Mouse (Mus musculus) hindbrain, embryonic 10.5 days (tissue): ENCODE data around the gene Mdfic. TPM values are rescaled to one million over a fixed set of nuclear protein-coding genes. Genes with fewer than 3 reads are reported as not detected.
"Not testable (repeated sequence)": the region's sequence is repeated elsewhere in the genome, so short reads cannot be mapped to it uniquely, and the experiment has no call there.

Source experiments
- DNase-seq: peaks from one replicate; pipeline ENCODE4 v3.0.0-alpha.2; 2017; ENCODE audit warnings: low spot score
- H3K27ac ChIP-seq: fragments of 300-500 bp; sonication (generic); 2 replicates; pipeline ENCODE4 v1.5.1; 2016; ENCODE audit warnings: mild to moderate bottlenecking, moderate library complexity
- H3K27me3 ChIP-seq: fragments of 300-500 bp; sonication (generic); 2 replicates; pipeline ENCODE4 v1.6.1; 2016; ENCODE audit warnings: mild to moderate bottlenecking; ENCODE audit not compliant: poor library complexity, insufficient read depth, severe bottlenecking
- H3K36me3 ChIP-seq: fragments of 300-500 bp; sonication (generic); 2 replicates; pipeline ENCODE4 v1.6.1; 2016; ENCODE audit warnings: mild to moderate bottlenecking, moderate library complexity
- H3K4me1 ChIP-seq: fragments of 300-500 bp; sonication (generic); replicated peaks from 2 replicates; pipeline ENCODE4 v1.6.1; 2016; ENCODE audit warnings: mild to moderate bottlenecking
- H3K4me3 ChIP-seq: fragments of 300-500 bp; sonication (generic); 2 replicates; pipeline ENCODE4 v1.5.1; 2016; ENCODE audit warnings: mild to moderate bottlenecking, moderate library complexity
- H3K9me3 ChIP-seq: fragments of 300-500 bp; sonication (generic); 2 replicates; pipeline ENCODE4 v1.6.1; 2016; ENCODE audit warnings: mild to moderate bottlenecking, moderate library complexity
- WGBS: fragments of 180-500 bp; shearing (Covaris S2); methylation state at CpG from one replicate; pipeline ENCODE4 v1.1.7; 2016; 5-methylcytosine and 5-hydroxymethylcytosine counted together
- polyA plus RNA-seq: library from polyadenylated mRNA; unstranded; fragments of >200 nt; fragmentation: Nextera tagmentation; extraction: Ambion mirVana; gene quantifications from 2 replicates; pipeline ENCODE4 v1.2.1, GENCODE M21; 2016

Mdfic gene
- polyA plus RNA-seq: 4.4 and 4.5 TPM in 2 replicates

GRCm38 (mm10) chr6:15720461-15720817 lies at the start of gene Mdfic:
Gene Mdfic, plus strand, starts transcription at chr6:15720661.
- Histone ChIP-seq H3K9me3 (no peaks in the 10 kb centered on the region), H3K4me3 (peak within 1 kb of the TSS; percentile 72), H3K27ac (peak within 1 kb of the TSS; percentile 92), H3K27me3 (0 out of 2 replicates have a peak, but pooled peaks cover 10% of the 10 kb centered on the region), H3K36me3 (no peaks in the 10 kb centered on the region), H3K4me1 (peaks cover 18% of the 10 kb centered on the region; the same call in 1 of the 2 replicates)
- under 1% methylated on average over 16 of the region's 16 CpGs for WGBS
- peak; percentile 54 for DNase-seq

DNA sequence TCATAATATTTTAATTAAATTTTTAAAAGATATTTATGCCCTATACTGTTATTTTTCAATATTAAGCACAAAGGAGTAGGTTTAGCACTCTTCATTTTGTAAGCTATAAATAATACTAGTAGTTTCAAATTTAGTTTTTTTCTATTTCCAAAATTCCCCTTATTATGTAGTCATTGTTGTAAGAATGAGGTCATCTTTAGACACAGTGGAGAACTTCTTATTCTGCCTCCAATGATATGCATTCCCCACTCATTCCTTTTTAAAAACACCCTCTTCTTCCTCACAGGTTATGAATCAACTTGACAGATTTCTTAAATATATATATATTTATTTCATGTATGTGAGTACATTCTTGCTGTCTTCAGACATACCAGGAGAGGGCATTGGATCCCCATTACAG lies 49.1 kb upstream of the Mdfic start:
- H3K4me1 ChIP-seq: no peaks in the 10 kb centered on the region
- no peaks in the 10 kb centered on the region for H3K27me3 ChIP-seq
- H3K27ac ChIP-seq: no peak overlapping the region
- no peak for DNase-seq
- no peaks in the 10 kb centered on the region for H3K9me3 ChIP-seq
- H3K36me3 ChIP-seq: no peaks in the 10 kb centered on the region
- no peak overlapping the region for H3K4me3 ChIP-seq

DNA sequence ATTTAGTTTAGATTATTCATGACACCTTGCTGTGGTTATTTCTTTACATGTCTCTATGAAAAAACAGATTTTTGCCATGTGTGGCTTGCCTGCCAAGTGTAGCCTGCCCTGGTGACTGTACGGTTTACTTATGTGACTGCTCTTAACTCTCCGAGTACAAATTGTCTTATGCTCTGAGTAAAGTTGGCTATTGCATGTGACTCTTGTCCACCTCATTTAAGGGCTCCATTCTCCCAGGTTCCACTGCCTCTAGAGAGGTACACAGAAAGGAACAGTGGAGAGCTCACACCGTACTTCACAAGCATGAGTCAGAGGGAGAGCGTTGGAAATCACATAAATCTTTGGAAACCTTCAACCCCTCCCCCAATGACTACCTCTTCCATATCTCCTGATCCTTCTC lies 10.4 kb upstream of the Mdfic start:
- Histone ChIP-seq H3K27me3 (no peaks in the 10 kb centered on the region), H3K36me3 (no peaks in the 10 kb centered on the region), H3K9me3 (no peaks in the 10 kb centered on the region), H3K27ac (no peak overlapping the region), H3K4me1 (no peaks in the 10 kb centered on the region), H3K4me3 (no peak overlapping the region)
- DNase-seq: no peak
- WGBS: 91% methylated on average over 4 of the region's 4 CpGs

DNA sequence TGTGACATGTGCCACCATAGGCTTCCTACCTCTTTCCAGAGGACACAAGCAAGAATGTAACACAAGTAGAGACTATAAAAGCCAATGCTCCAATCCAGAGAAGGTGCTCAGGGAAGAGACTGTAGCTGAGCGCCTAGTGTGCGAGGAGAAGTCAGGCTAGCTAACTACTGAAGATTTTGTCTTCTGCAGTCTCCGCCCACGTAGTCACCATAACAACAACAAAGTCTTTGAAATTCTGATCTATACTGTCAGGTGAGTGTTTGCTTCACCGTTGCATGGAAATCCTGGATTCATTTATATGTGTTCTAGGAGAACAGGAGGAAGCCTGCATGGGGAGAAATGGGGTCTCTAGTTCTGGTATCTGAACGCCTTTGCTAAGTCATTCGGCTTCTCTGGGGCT lies 9.8 kb upstream of the Mdfic start:
- DNase-seq: no peak
- H3K27me3 ChIP-seq: no peaks in the 10 kb centered on the region
- WGBS: 84% methylated on average over 7 of the region's 7 CpGs

DNA sequence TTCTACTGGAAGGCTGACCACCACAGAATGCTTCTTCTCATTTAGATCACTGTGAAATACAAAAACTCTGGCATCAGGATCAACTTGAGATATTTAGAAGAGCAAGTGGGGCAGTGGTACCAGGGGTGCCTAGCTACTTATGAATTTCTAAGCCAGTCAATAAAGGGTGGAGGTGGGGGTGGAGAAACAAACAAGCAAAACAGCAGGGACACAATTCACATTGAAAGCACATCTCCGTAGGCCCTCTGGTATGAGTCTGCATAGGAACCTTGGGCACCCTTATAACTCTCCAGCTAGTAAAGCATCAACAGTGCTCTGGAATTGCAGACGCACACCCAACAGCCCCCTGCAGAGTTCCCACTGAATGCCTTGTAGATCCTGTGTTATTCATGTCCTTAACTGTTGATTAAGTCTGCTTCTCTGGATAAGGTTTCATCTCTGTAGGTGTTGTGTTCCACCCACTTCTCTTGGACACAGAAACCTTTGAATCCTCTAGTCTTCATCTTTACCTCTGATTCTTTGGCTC lies 7.5 kb upstream of the Mdfic start:
- no peak overlapping the region for H3K4me3 ChIP-seq
- no peak for DNase-seq
- H3K27me3 ChIP-seq: no peaks in the 10 kb centered on the region
- no peaks in the 10 kb centered on the region for H3K36me3 ChIP-seq
- no peak overlapping the region for H3K27ac ChIP-seq
- no peaks in the 10 kb centered on the region for H3K9me3 ChIP-seq
- WGBS: 15% methylated on average over 2 of the region's 2 CpGs
- H3K4me1 ChIP-seq: no peaks in the 10 kb centered on the region

More for the DNA sequence above, 9.8 kb upstream of the Mdfic start:
- no peaks in the 10 kb centered on the region for H3K4me1 ChIP-seq
- no peaks in the 10 kb centered on the region for H3K9me3 ChIP-seq
- no peak overlapping the region for H3K4me3 ChIP-seq
- H3K36me3 ChIP-seq: no peaks in the 10 kb centered on the region
- H3K27ac ChIP-seq: no peak overlapping the region

DNA sequence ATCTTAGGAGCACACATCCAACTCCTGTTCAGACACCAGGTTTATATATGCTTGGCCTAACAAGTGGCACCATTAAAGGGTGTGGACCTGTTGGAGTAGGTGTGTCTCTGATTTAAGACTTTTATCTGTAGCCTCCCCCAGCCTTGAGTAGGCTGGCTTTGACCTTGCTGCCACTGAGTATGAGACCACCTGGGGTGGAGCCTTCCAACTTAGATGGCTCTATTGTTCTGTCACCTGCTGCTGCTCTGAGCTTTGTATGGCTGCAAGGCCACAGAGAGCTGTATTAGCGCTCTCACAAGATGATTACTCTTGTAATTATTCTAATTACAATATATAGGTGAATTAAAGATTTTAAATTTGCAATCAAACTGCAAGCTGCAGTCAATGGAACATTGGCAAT lies 6.4 kb upstream of the Mdfic start:
- WGBS: 63% methylated on average over 1 of the region's 1 CpGs
- DNase-seq, H3K4me1 ChIP-seq: not testable (repeated sequence)

GRCm38 (mm10) chr6:15714996-15715844 lies 5.2 kb upstream of the Mdfic start:
- H3K9me3 ChIP-seq: no peaks in the 10 kb centered on the region
- WGBS: 91% methylated on average over 2 of the region's 2 CpGs
- no peaks in the 10 kb centered on the region for H3K36me3 ChIP-seq
- H3K4me3 ChIP-seq: no peak overlapping the region
- 0 out of 2 replicates have a peak, but pooled peaks cover 7% of the 10 kb centered on the region for H3K27me3 ChIP-seq
- no peaks in the 10 kb centered on the region for H3K4me1 ChIP-seq
- DNase-seq: no peak
- no peak overlapping the region for H3K27ac ChIP-seq

More for the DNA sequence above, 6.4 kb upstream of the Mdfic start:
- H3K36me3 ChIP-seq, H3K27ac ChIP-seq, H3K9me3 ChIP-seq, H3K27me3 ChIP-seq, H3K4me3 ChIP-seq: not testable (repeated sequence)

- Histone ChIP-seq H3K4me3 (no peak overlapping the region), H3K9me3 (no peaks in the 10 kb centered on the region), H3K27me3 (0 out of 2 replicates have a peak, but pooled peaks cover 10% of the 10 kb centered on the region), H3K27ac (no peak overlapping the region), H3K36me3 (no peaks in the 10 kb centered on the region), H3K4me1 (peaks cover 18% of the 10 kb centered on the region; the same call in 1 of the 2 replicates)
- DNase-seq: no peak
- WGBS: 77% methylated on average over 6 of the region's 6 CpGs
Measured at GRCm38 (mm10) chr6:15719919-15720318, 542 bp upstream of the Mdfic start.

- Histone ChIP-seq H3K4me3 (peak overlapping the region; percentile 72), H3K27me3 (0 out of 2 replicates have a peak, but pooled peaks cover 10% of the 10 kb centered on the region), H3K4me1 (peaks cover 18% of the 10 kb centered on the region; the same call in 1 of the 2 replicates), H3K9me3 (no peaks in the 10 kb centered on the region), H3K36me3 (no peaks in the 10 kb centered on the region), H3K27ac (peak overlapping the region; percentile 92)
- under 1% methylated on average over 59 of the region's 60 CpGs for WGBS
- DNase-seq: peak; percentile 70
Measured at GRCm38 (mm10) chr6:15720818-15721715, 606 bp downstream of the Mdfic start.

DNA sequence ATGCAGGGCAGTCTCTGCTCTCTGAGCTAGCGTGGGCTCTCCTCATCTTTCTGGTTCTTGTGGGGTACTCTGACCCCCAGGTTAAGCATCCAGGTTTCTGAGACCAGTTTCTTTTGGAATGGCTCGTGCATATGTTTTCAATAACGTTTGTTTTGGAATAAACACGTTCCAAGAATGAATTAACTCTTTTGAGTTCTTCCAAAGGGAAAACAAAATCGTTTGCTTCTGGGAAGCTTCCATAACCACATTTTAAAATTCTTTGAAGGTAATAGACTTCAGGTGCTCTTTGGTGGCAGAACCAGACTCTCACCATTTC lies 1.2 kb downstream of the Mdfic start:
- peak overlapping the region; percentile 92 for H3K27ac ChIP-seq
- peaks cover 18% of the 10 kb centered on the region; the same call in 1 of the 2 replicates for H3K4me1 ChIP-seq
- 0 out of 2 replicates have a peak, but pooled peaks cover 10% of the 10 kb centered on the region for H3K27me3 ChIP-seq
- no peaks in the 10 kb centered on the region for H3K9me3 ChIP-seq
- no peaks in the 10 kb centered on the region for H3K36me3 ChIP-seq
- DNase-seq: no peak
- H3K4me3 ChIP-seq: peak overlapping the region; percentile 72
- WGBS: 41% methylated on average over 5 of the region's 5 CpGs

DNA sequence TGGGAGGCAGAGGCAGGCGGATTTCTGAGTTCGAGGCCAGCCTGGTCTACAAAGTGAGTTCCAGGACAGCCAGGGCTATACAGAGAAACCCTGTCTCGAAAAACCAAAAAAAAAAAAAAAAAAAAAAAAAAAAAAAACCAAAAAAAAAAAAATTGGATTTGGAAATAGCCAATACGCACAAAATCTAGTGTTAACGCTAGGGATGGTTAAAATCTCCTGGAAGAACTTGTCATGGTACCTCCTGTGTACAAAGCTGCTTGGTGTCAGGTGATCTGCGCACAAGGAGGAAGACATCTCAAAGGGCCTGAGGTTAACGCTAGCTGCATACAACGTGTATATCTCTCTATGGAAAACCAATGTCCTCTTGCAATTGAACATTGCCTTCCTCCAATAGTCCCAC lies 2.2 kb downstream of the Mdfic start:
- not testable (repeated sequence) for H3K4me3 ChIP-seq, H3K9me3 ChIP-seq, H3K27ac ChIP-seq, H3K36me3 ChIP-seq, DNase-seq, H3K27me3 ChIP-seq
- 88% methylated on average over 8 of the region's 8 CpGs for WGBS
- peaks cover 18% of the 10 kb centered on the region; the same call in 1 of the 2 replicates for H3K4me1 ChIP-seq

DNA sequence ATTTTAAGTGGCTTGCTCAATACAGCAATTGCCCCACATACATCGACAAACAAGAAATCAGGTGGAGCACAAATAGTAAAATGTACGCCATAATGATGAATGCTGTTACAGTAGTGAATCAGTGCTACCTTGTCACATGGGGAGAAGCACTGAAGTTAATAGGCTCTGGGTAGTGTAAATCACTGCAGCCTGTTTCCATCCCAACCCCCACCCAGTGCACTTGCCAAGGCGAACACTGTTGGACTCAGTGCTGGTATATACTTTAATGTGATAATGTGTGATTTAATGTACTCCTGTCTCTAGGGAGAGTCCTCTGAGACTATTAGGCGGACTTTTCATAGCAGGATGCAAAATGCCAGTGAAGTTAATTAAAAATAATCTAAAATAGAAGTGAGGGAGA lies 3.8 kb downstream of the Mdfic start:
- Histone ChIP-seq H3K4me3 (no peak overlapping the region), H3K27ac (no peak overlapping the region), H3K9me3 (no peaks in the 10 kb centered on the region), H3K4me1 (peaks cover 18% of the 10 kb centered on the region; the same call in 1 of the 2 replicates), H3K36me3 (no peaks in the 10 kb centered on the region), H3K27me3 (0 out of 2 replicates have a peak, but pooled peaks cover 7% of the 10 kb centered on the region)
- 89% methylated on average over 4 of the region's 4 CpGs for WGBS
- no peak for DNase-seq
